Mouse (Mus musculus) brain, embryonic 18.5 days (tissue): ENCODE measurements at regions not wholly inside any gene's neighbourhood (a gene's known extent, or its start where the extent isn't known, plus 50 kb on each side); places are given as distances from the start of the nearest gene placed in this dataset.

Experiments used
- DNase-seq: peaks from one replicate; pipeline ENCODE4 v3.0.0-alpha.2; 2012; ENCODE audit warnings: low read depth, low spot score

- DNase-seq = no peak
These were observed 91.7 kb upstream of the Klf6 start for GRCm38 (mm10) chr13:5769283-5770260.

DNA sequence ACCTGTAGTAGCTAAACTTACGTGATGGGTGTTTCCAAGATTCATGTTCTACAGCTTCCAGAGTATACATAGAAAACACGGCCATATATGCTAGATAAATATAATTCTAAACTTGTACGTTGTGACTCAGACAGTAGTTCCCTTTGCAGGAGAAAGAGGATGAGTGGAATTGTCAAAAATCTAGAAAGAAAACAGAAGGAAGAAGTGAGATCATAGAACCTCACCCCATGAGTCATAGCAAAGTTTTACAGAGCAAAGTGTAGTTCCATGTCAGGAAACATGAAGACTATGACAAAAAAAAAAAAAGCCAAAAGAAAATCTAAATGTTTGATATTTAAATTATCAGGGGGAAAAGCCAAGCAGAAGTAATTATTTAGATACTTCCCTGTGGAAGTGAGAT is 87.5 kb upstream of the Klf6 start:
- DNase-seq = no peak

- DNase-seq = no peak
These were observed 82.7 kb upstream of the Klf6 start for GRCm38 (mm10) chr13:5778443-5779171.

GRCm38 (mm10) chr13:5779410-5779809 is 81.9 kb upstream of the Klf6 start:
- peak; percentile 8 for DNase-seq

GRCm38 (mm10) chr13:5782540-5782939 is 78.7 kb upstream of the Klf6 start:
- DNase-seq = no peak

- no peak for DNase-seq
These were observed 74.2 kb upstream of the Klf6 start for GRCm38 (mm10) chr13:5787114-5787513.

GRCm38 (mm10) chr13:5789302-5789701 is 72.0 kb upstream of the Klf6 start:
- DNase-seq = no peak

- DNase-seq = no peak
These were observed 59.2 kb upstream of the Klf6 start for GRCm38 (mm10) chr13:5802079-5802478.

DNA sequence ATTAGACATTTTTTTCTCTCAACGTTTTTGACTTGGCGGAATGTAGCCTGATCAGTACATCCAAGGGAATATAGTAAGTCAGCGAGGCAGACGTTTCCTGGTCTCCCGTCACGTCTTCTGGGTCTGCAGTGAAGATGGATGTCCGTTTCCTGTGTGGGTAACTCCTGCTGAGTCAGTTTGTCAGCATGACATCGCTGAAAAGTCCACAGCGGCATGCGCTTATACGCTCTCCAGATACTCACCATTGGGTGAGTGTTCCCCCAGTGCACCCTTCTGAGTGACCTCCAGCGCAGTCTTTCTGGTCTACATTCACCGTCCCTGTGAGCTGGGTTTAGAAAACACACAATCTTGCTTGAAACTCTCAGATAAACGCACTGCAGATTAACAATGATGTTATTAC is 58.5 kb upstream of the Klf6 start:
- no peak for DNase-seq

DNA sequence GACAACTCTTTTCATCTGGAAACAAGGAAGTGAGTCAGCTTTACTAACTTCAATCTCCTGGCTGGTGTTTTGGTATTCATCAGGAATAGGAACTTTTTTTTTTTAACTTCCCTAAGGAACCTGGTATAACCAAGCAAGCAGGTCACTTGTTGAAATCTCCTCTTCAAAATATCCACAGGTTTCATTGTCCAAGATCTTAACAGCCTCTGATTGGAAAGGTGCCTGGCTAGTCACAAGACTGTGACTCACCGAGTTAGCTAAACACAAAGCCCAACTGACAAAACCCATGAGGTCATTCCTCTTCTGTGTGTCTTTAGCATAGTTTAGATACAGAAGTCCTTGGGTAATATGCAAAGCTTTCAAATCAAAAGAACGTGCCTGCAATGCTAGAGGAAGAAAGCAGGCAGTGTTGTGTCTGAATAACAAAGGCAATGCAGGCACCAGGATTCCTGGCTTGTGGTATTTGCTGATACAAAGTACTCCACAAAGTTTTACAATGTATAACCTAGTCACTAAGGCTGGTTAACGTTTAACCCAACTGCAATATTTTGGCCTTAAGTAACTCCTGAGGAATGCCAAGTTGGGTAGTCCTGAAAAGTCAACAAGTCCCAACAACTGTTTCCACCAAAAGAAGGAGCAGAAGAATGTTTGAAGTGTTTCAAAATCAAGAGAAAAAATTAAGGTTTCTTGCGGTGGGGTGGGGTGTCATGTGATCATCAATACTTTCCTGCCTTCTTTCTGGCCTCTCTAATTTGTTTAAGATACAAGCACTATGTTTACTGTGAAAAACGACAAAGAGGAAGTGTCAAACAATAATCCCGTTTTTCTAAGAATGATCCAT is 57.5 kb upstream of the Klf6 start:
- DNase-seq = no peak

- no peak for DNase-seq
These were observed 56.8 kb upstream of the Klf6 start for GRCm38 (mm10) chr13:5804381-5804941.

DNA sequence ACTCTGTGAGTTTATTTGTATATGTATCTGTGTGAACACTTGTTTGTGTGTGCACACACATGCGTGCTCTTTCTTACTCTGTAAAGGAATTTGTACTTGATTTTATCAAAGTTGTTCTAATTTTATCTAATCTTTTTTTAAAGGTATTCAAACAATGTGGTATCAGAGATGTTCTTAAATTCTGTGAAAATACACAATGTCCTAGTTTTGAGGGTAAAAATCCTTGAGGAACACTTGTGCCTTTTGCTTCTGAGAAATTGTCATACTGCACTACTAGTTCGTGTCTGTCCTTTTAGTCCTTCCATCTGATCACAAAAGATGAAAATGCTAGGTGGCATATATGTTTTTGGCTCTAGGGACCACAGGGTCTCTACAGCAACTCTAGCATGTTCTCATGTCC is 52.9 kb upstream of the Klf6 start:
- no peak for DNase-seq
